Mouse (Mus musculus): ENCODE results near the gene Ctse.

The Ctse gene

GRCm38 (mm10) chr1:131637791-131638540 lies at the start of gene Ctse:
Ctse (plus strand) TSS chr1:131638306.
- WGBS, result 77% methylated on average over 9 of the region's 9 CpGs

DNA sequence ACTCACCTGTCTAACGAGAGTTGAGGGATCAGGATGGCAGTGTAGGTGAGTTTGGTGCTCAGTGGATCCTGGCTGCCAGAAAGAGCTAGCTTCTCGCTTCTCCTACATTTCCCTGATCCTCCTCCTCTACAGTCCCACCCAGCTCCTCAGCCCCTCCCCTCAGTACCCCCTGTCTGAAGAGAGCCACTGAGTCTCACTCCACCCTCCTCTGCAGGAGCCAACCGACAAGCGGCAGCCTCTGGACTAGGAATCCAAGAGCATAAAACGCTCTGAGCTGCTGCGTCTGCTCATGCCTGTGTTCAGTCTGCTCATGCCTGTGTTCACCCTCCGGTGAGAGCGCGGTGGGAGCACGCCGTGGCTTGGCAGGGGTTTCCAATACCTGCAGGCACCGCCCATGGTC lies 39.2 kb upstream of the Ctse start, which contains the start of gene Avpr1b:
Gene Avpr1b (plus strand): TSS at position 335 of the 400 bp plus-strand sequence.
- whole genome bisulfite sequencing, result 42% methylated on average over 12 of the region's 12 CpGs

DNA sequence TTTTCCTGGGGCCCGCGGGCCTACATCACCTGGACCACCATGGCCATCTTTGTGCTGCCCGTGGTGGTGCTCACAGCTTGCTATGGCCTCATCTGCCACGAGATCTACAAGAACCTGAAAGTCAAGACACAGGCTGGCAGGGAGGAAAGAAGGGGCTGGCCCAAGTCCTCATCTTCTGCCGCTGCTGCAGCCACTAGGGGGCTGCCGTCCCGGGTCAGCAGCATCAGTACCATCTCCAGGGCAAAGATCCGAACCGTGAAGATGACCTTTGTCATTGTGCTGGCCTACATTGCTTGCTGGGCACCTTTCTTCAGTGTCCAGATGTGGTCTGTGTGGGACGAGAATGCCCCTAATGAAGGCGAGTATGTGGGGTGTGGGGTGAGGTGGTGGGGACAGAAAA lies 37.8 kb upstream of the Ctse start:
- 44% methylated on average over 11 of the region's 11 CpGs for WGBS

DNA sequence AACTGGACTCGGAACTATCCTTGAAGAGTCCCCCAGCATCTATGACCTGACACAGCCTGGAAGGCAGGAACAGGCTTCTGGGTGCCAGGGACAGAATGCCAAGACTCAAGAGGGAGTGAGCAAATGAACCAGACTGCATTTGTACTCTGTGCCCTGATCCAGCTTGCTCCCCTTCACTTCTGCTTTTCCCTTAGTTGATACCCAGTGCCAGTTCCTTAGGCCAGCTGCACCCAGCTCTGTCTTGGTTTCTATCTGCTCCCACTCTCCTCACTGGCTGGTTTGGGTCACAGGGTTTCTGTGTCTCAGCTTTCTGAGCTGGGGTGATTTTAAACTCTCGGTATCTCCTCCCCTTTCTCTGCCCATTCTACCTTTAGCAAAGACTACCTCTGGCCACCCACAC lies 31.4 kb upstream of the Ctse start:
- 88% methylated on average over 2 of the region's 2 CpGs for WGBS

DNA sequence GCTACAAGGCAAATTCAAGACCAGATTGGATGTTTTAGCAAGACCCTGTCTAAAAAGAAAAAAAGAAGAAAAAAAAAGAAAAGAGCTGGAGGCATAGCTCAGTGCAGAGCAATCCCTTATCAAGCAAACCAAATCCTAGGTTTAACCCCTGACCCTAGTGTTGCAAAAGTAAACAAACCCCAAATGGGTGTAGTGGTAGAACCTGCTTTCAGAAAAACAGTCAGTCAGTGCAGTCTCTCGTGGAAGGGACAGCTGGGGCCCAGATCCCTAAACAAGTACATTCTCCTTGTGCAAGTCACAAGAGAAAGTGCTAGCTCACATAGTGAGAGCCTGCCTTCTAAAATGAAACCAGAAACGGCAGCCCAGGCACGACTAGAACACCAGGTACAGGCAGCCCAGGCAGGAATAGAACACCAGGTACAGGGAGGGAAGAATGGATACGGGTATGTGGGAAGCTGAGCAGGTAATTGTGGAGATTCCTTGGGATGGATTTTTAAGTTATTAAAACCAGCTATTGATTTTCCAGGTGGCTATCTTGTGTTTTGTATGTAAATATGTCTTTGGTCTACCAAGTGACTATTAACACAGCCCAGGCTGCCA lies 25.4 kb upstream of the Ctse start:
- WGBS, result 76% methylated on average over 4 of the region's 4 CpGs

DNA sequence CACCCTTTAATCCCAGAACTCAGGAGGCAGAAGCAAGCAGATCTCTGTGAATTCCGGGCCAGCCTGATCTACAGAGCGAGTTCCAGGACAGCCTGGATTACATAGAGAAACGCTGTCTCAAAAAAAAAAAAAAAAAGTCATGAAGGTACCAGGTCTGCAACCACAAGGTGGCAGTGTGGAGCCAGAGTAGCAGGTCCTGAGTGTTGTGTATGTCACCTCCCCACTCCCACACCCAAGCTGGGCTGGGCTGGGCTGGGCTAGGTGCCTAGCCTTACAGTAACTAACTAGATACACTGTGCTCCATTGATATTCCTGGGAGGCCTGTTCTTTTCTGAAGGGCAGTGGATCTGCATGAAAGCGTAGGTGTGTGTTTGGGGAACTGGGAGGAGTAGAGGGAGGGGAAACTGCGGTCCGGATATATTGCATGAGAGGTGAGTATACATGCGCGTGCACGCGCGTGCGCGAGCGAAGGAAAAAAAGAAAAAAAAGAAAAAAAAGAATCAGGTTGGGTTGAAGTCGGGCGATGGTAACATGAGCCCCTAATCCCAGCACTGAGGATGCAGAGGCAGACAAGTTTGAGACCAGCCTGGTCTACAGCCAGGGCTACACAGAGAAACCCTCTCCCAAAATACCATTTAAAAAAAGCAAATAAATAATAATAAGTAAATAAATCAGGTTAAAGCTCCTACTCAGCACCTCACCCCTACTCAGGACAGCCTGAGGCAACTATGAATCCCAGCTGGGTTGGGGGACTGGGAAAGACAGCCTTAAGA lies 24.6 kb upstream of the Ctse start:
- 86% methylated on average over 16 of the region's 16 CpGs for WGBS

- WGBS, result 85% methylated on average over 6 of the region's 6 CpGs
These were observed 23.5 kb upstream of the Ctse start for GRCm38 (mm10) chr1:131614641-131615040.

DNA sequence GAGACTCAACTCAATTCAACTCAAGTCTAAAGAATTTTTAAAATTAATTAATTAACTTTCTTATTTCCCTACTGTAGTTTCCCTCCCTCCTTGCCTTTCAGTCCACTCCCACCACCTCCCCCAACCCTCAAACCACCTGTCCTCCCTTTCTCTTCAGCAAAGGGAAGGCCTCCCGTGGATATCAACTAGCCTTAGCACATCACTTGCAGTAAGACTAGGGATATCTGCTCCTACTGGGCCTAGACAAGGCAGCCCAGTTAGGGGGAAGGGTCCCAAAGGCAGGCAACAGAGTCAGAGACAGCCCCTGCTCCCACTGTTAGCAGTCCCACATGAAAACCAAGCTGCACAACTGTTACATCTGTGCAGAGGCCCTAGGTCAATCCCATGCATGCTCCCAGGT lies 22.0 kb upstream of the Ctse start:
- 83% methylated on average over 1 of the region's 1 CpGs for WGBS

GRCm38 (mm10) chr1:131616546-131617220 lies 21.4 kb upstream of the Ctse start:
- 91% methylated on average over 5 of the region's 5 CpGs for WGBS

GRCm38 (mm10) chr1:131618576-131618975 lies 19.5 kb upstream of the Ctse start:
- WGBS, result 88% methylated on average over 1 of the region's 1 CpGs

GRCm38 (mm10) chr1:131619348-131619747 lies 18.8 kb upstream of the Ctse start:
- WGBS, result 91% methylated on average over 7 of the region's 7 CpGs

GRCm38 (mm10) chr1:131623644-131624043 lies 14.5 kb upstream of the Ctse start:
- WGBS, result 95% methylated on average over 3 of the region's 3 CpGs

- 85% methylated on average over 3 of the region's 3 CpGs for WGBS
These were observed 13.8 kb upstream of the Ctse start for GRCm38 (mm10) chr1:131624175-131624835.

- 93% methylated on average over 6 of the region's 6 CpGs for WGBS
These were observed 11.9 kb upstream of the Ctse start for GRCm38 (mm10) chr1:131626200-131626599.

DNA sequence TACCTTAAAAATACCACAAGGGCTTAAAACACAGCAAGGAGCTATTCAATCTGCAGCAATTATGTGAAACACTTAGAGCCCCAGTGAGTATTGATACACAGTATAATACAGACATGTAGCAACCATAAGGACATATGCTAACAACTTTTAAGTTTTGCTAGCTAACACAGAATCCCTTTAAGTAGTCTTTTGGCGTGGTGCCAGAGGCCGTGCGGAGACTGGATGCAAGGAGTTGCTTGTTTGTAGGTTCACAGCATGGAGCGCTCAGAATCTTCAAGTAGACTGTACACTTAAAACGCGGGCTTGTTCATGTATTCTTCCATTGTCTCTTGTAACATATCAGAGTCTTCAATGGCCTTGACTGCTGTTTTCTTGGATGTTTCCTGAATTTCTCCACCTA lies 5.9 kb upstream of the Ctse start:
- 30% methylated on average over 6 of the region's 6 CpGs for WGBS

- 87% methylated on average over 9 of the region's 9 CpGs for WGBS
These were observed 675 bp downstream of the Ctse start for GRCm38 (mm10) chr1:131638541-131639421.

- 89% methylated on average over 4 of the region's 4 CpGs for WGBS
These were observed 2.0 kb downstream of the Ctse start for GRCm38 (mm10) chr1:131640062-131640461.

DNA sequence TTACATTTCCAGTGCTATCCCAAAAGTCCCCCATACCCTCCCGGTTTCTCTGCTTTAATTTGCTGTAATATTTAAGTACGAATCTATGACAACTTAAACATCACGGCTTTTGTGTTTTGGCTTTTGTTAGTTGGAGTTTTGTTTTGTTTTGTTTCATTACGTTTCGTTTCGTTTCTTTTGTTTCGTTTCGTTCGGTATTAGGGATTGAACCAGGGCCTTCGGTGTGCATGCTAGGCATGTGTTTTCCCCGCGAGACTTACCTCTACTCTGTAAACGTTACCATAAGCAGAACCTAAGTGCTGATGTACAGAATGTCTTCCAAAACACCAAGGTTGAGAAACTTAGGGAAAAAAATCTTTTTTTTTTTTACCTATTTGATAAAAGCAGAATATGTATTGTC lies 3.5 kb downstream of the Ctse start:
- 95% methylated on average over 13 of the region's 13 CpGs for WGBS

- 95% methylated on average over 2 of the region's 2 CpGs for WGBS
These were observed 4.1 kb downstream of the Ctse start for GRCm38 (mm10) chr1:131642251-131642650.

GRCm38 (mm10) chr1:131652670-131653443 lies 14.8 kb downstream of the Ctse start:
- WGBS, result 64% methylated on average over 12 of the region's 12 CpGs
